Mouse (Mus musculus): Measurements from ENCODE around the gene Socs1.

The Socs1 gene

GRCm38 (mm10) chr16:10767158-10767557 is 18.2 kb downstream of the Socs1 start:
- no peak; the same call in 1 of the 2 replicates for ATAC-seq (ENCODE audit: insufficient number of reproducible peaks, low FRiP score, low TSS enrichment)

- no peak for ATAC-seq (ENCODE audit: insufficient number of reproducible peaks, low FRiP score, low TSS enrichment)
Measured at GRCm38 (mm10) chr16:10764323-10764722, 21.0 kb downstream of the Socs1 start.

GRCm38 (mm10) chr16:10763540-10764264 is 21.6 kb downstream of the Socs1 start:
- no peak for ATAC-seq (ENCODE audit: insufficient number of reproducible peaks, low FRiP score, low TSS enrichment)

- no peak for ATAC-seq (ENCODE audit: insufficient number of reproducible peaks, low FRiP score, low TSS enrichment)
Measured at GRCm38 (mm10) chr16:10762569-10763180, 22.7 kb downstream of the Socs1 start.

GRCm38 (mm10) chr16:10761182-10761581 is 24.2 kb downstream of the Socs1 start:
- no peak for ATAC-seq (ENCODE audit: insufficient number of reproducible peaks, low FRiP score, low TSS enrichment)

GRCm38 (mm10) chr16:10756168-10756567 is 29.2 kb downstream of the Socs1 start:
- no peak for ATAC-seq (ENCODE audit: insufficient number of reproducible peaks, low FRiP score, low TSS enrichment)

- no peak for ATAC-seq (ENCODE audit: insufficient number of reproducible peaks, low FRiP score, low TSS enrichment)
Measured at GRCm38 (mm10) chr16:10754521-10755296, 30.6 kb downstream of the Socs1 start.

GRCm38 (mm10) chr16:10749824-10750223 is 35.5 kb downstream of the Socs1 start:
- ATAC-seq (ENCODE audit: insufficient number of reproducible peaks, low FRiP score, low TSS enrichment) = peak; percentile 71

- ATAC-seq (ENCODE audit: insufficient number of reproducible peaks, low FRiP score, low TSS enrichment) = no peak
Measured at GRCm38 (mm10) chr16:10749226-10749625, 36.1 kb downstream of the Socs1 start.

GRCm38 (mm10) chr16:10741082-10741481 is 44.3 kb downstream of the Socs1 start:
- ATAC-seq (ENCODE audit: insufficient number of reproducible peaks, low FRiP score, low TSS enrichment) = no peak

GRCm38 (mm10) chr16:10739854-10740398 is 45.4 kb downstream of the Socs1 start:
- ATAC-seq (ENCODE audit: insufficient number of reproducible peaks, low FRiP score, low TSS enrichment) = no peak

GRCm38 (mm10) chr16:10738866-10739265 is 46.5 kb downstream of the Socs1 start:
- ATAC-seq (ENCODE audit: insufficient number of reproducible peaks, low FRiP score, low TSS enrichment) = no peak

- no peak for ATAC-seq (ENCODE audit: insufficient number of reproducible peaks, low FRiP score, low TSS enrichment)
Measured at GRCm38 (mm10) chr16:10737571-10737970, 47.8 kb downstream of the Socs1 start.

GRCm38 (mm10) chr16:10736364-10736763 is 49.0 kb downstream of the Socs1 start:
- no peak for ATAC-seq (ENCODE audit: insufficient number of reproducible peaks, low FRiP score, low TSS enrichment)

- ATAC-seq (ENCODE audit: insufficient number of reproducible peaks, low FRiP score, low TSS enrichment) = no peak
Measured at GRCm38 (mm10) chr16:10735781-10736180, 49.6 kb downstream of the Socs1 start.

GRCm38 (mm10) chr16:10732421-10732820 is 52.9 kb downstream of the Socs1 start:
- no peak for ATAC-seq (ENCODE audit: insufficient number of reproducible peaks, low FRiP score, low TSS enrichment)

All from cerebellum, adult (tissue).